Comparison of ENCODE assay signal across 23 mouse cellular contexts in genomic region chr2:153051537-153051936, GRCm38 (mm10). TPM values are rescaled to one million over a fixed set of nuclear protein-coding genes. Genes with fewer than 3 reads are reported as not detected.
"Had no signal": no experiment of that assay in that cellular context is flagged by ENCODE, and none has a peak within 500 bp of the region (broad histone marks: within the 10 kb centered on the region; RNA-seq: fewer than 3 reads in every experiment).

No protein-coding gene starts in this region.

- H3K27ac ChIP-seq: limb, embryonic 12.5 days; limb, embryonic 15.5 days; liver, embryonic 14.5 days; macrophage; neural tube, embryonic 12.5 days; neural tube, embryonic 15.5 days; stomach, embryonic 15.5 days had no signal

- H3K36me3 ChIP-seq: limb, embryonic 12.5 days; limb, embryonic 15.5 days; stomach, embryonic 15.5 days had no signal

- ATAC-seq: liver, postnatal 0 days; lung, postnatal 0 days had no signal

- H3K4me1 ChIP-seq: stomach, embryonic 15.5 days had no signal

- H3K4me3 ChIP-seq: limb, embryonic 12.5 days; limb, embryonic 15.5 days; neural tube, embryonic 12.5 days; neural tube, embryonic 15.5 days; stomach, embryonic 15.5 days had no signal

- DNase-seq: kidney, adult 9 months; kidney, postnatal 14 days; kidney, postnatal 4 days; left cerebral cortex, postnatal 4 days; liver, postnatal 0 days; lung, embryonic 14.5 days; midbrain, embryonic 14.5 days; right cerebral cortex, adult 18-20 months; right cerebral cortex, postnatal 14 days; right cerebral cortex, postnatal 4 days; thymus, postnatal 25 days had no signal

RNA-seq across cellular contexts. Expression of gene Ccm2l, which starts 14.2 kb away (rescaled TPM):
- total RNA-seq: megakaryocyte-erythroid progenitor cell, adult 5-6 weeks had no signal
- polyA plus RNA-seq: macrophage had no signal

RNA-seq across cellular contexts. Expression of gene Xkr7, which starts 19.9 kb away (rescaled TPM):
- total RNA-seq: megakaryocyte-erythroid progenitor cell, adult 5-6 weeks had no signal
- polyA plus RNA-seq: kidney, embryonic 16.5 days; limb, embryonic 12.5 days; limb, embryonic 15.5 days; liver, embryonic 11.5 days; liver, embryonic 14.5 days; liver, postnatal 0 days; lung, embryonic 14.5 days; lung, postnatal 0 days; macrophage; thymus, postnatal 0 days had no signal
